Mouse (Mus musculus) MEL (cell line): Measurements from ENCODE around the gene Mrgprg. TPM values are rescaled to one million over a fixed set of nuclear protein-coding genes. Genes with fewer than 3 reads are reported as not detected.

Source experiments
- DNase-seq: peaks from one replicate; pipeline ENCODE4 v3.0.0; 2011; ENCODE audit warnings: low read depth, low spot score
- H3K27ac ChIP-seq: 2 replicates; pipeline ENCODE4 v1.5.1; 2012; ENCODE audit warnings: low read depth, mild to moderate bottlenecking, control low read depth, low read length, moderate library complexity; ENCODE audit not compliant: control insufficient read depth
- H3K27me3 ChIP-seq, 2 experiments: fragments of 150-350 bp in 1 of 2; sonication (generic) in 1 of 2; 2 replicates each; pipeline ENCODE4 v1.6.1; 2012; ENCODE audit warnings: low read length in 2 of 2, mild to moderate bottlenecking in 2 of 2, improper control_type of control experiment in 1 of 2, moderate library complexity in 1 of 2; ENCODE audit not compliant: insufficient read depth in 2 of 2, control insufficient read depth in 1 of 2
- H3K36me3 ChIP-seq, 2 experiments: 2 replicates each; pipeline ENCODE4 v1.6.1; 2012 to 2014; ENCODE audit warnings: low read length in 2 of 2, improper control_type of control experiment in 1 of 2, inconsistent platforms in 1 of 2, mild to moderate bottlenecking in 1 of 2; ENCODE audit not compliant: insufficient read depth in 2 of 2, control insufficient read depth in 1 of 2
- H3K4me1 ChIP-seq, 2 experiments: fragments of 150-350 bp in 1 of 2; sonication (generic) in 1 of 2; 2 replicates each; pipeline ENCODE4 v1.6.1; 2012; ENCODE audit warnings: low read length in 2 of 2, improper control_type of control experiment in 1 of 2, mild to moderate bottlenecking in 1 of 2; ENCODE audit not compliant: insufficient read depth in 2 of 2, control insufficient read depth in 1 of 2
- H3K4me3 ChIP-seq, 2 experiments: fragments of 150-350 bp in 1 of 2; sonication (generic) in 1 of 2; 2 replicates each; pipeline ENCODE4 v1.5.1; 2012; ENCODE audit warnings: low read depth in 2 of 2, low read length in 2 of 2, mild to moderate bottlenecking in 2 of 2, moderate library complexity in 2 of 2, control low read depth in 1 of 2, improper control_type of control experiment in 1 of 2; ENCODE audit not compliant: control insufficient read depth in 1 of 2, insufficient read depth in 1 of 2
- H3K79me2 ChIP-seq: 2 replicates; pipeline ENCODE4 v1.6.1; 2012; ENCODE audit warnings: mild to moderate bottlenecking, low read length, moderate library complexity; ENCODE audit not compliant: control insufficient read depth, poor library complexity, insufficient read depth
- H3K9ac ChIP-seq: 2 replicates; pipeline ENCODE4 v1.6.1; 2012; ENCODE audit warnings: low read depth, mild to moderate bottlenecking, control low read depth, low read length, moderate library complexity; ENCODE audit not compliant: control insufficient read depth, poor library complexity, severe bottlenecking
- H3K9me3 ChIP-seq: fragments of 150-350 bp; sonication (generic); replicated peaks from 2 replicates; pipeline ENCODE4 v1.6.1; 2012; ENCODE audit warnings: mild to moderate bottlenecking, low read length, improper control_type of control experiment, moderate library complexity; ENCODE audit not compliant: insufficient read depth
- CHD1 ChIP-seq: IDR thresholded peaks from 2 replicates; pipeline ENCODE4 v1.6.1; 2012; ENCODE audit warnings: low read depth, mild to moderate bottlenecking, inconsistent platforms, low read length, improper control_type of control experiment
- CTCF ChIP-seq, 3 experiments: IDR thresholded peaks in 2 of 3; conservative IDR thresholded peaks in 1 of 3; 2 replicates each; pipeline ENCODE4 v1.5.1; 2011 to 2012; ENCODE audit warnings: low read length in 3 of 3, low read depth in 2 of 3, mild to moderate bottlenecking in 2 of 3, improper control_type of control experiment in 1 of 3, inconsistent platforms in 1 of 3, mixed read lengths in 1 of 3, moderate library complexity in 1 of 3; ENCODE audit not compliant: control insufficient read depth in 1 of 3, insufficient read depth in 1 of 3, poor library complexity in 1 of 3, severe bottlenecking in 1 of 3
- E2F4 ChIP-seq: IDR thresholded peaks from 2 replicates; pipeline ENCODE4 v1.6.1; 2011; ENCODE audit warnings: low read depth, low read length, improper control_type of control experiment, borderline replicate concordance
- GABPA ChIP-seq: IDR thresholded peaks from 2 replicates; pipeline ENCODE4 v1.6.1; 2012; ENCODE audit warnings: low read depth, mild to moderate bottlenecking, inconsistent platforms, low read length, improper control_type of control experiment, moderate library complexity
- JUND ChIP-seq: IDR thresholded peaks from 2 replicates; pipeline ENCODE4 v1.6.1; 2011; ENCODE audit warnings: low read depth, mild to moderate bottlenecking, improper control_type of control experiment, low read length
- KAT2A ChIP-seq: conservative IDR thresholded peaks from 2 replicates; pipeline ENCODE4 v1.6.1; 2012; ENCODE audit warnings: low read depth, low read length, improper control_type of control experiment, inconsistent platforms
- MAFK ChIP-seq: IDR thresholded peaks from 2 replicates; pipeline ENCODE4 v1.6.1; 2011; ENCODE audit warnings: low read depth, mild to moderate bottlenecking, low read length, improper control_type of control experiment, borderline replicate concordance
- MAZ ChIP-seq: IDR thresholded peaks from 2 replicates; pipeline ENCODE4 v1.6.1; 2012; ENCODE audit warnings: low read depth, mild to moderate bottlenecking, inconsistent platforms, low read length, improper control_type of control experiment
- MEF2A ChIP-seq: IDR thresholded peaks from 2 replicates; pipeline ENCODE4 v1.6.1; 2014; ENCODE audit warnings: low read depth, mild to moderate bottlenecking, inconsistent platforms, low read length, improper control_type of control experiment; ENCODE audit not compliant: poor library complexity, insufficient replicate concordance, severe bottlenecking; ENCODE audit errors: extremely low read depth
- NELFE ChIP-seq: IDR thresholded peaks from 2 replicates; pipeline ENCODE4 v1.6.1; 2011; ENCODE audit warnings: low read depth, low read length, improper control_type of control experiment
- POLR2AphosphoS5 ChIP-seq: IDR thresholded peaks from 2 replicates; pipeline ENCODE4 v1.6.1; 2012; ENCODE audit warnings: low read depth, borderline replicate concordance, mild to moderate bottlenecking, inconsistent platforms, low read length, moderate library complexity, mixed read lengths
- RAD21 ChIP-seq: IDR thresholded peaks from 2 replicates; pipeline ENCODE4 v1.6.1; 2011; ENCODE audit warnings: mild to moderate bottlenecking, low read depth, low read length, improper control_type of control experiment
- SIN3A ChIP-seq: IDR thresholded peaks from 2 replicates; pipeline ENCODE4 v1.6.1; 2012; ENCODE audit warnings: low read length, improper control_type of control experiment, inconsistent platforms
- SMC3 ChIP-seq: IDR thresholded peaks from 2 replicates; pipeline ENCODE4 v1.6.1; 2011; ENCODE audit warnings: low read depth, low read length, improper control_type of control experiment
- TBP ChIP-seq: IDR thresholded peaks from 2 replicates; pipeline ENCODE4 v1.8.0; 2011; ENCODE audit warnings: low read depth, low read length, improper control_type of control experiment
- ZMIZ1 ChIP-seq: IDR thresholded peaks from 2 replicates; pipeline ENCODE4 v1.6.1; 2012; ENCODE audit warnings: low read depth, mild to moderate bottlenecking, inconsistent platforms, low read length, improper control_type of control experiment, moderate library complexity
- ZNF384 ChIP-seq: IDR thresholded peaks from 2 replicates; pipeline ENCODE4 v1.6.1; 2012; ENCODE audit warnings: low read depth, mild to moderate bottlenecking, inconsistent platforms, low read length, improper control_type of control experiment
- polyA plus RNA-seq, 2 experiments: library from polyadenylated mRNA; stranded (reverse) in 1 of 2; unstranded in 1 of 2; fragments of >175 nt in 1 of 2; fragments of >200 nt in 1 of 2; gene quantifications; 2 replicates each; pipeline versions ENCODE4 v1.2.1 to v1.2.4; 2012; ENCODE audit warnings: low replicate concordance in 2 of 2, low read depth in 1 of 2; ENCODE audit not compliant: insufficient read length in 2 of 2, insufficient read depth in 1 of 2, missing spikeins in 1 of 2
- total RNA-seq: library from RNA; depleted of rRNA; stranded (reverse); fragments of 300-350 nt; gene quantifications from 2 replicates; pipeline ENCODE4 v1.2.3, GENCODE M21; 2012

Mrgprg gene
- total and polyA plus RNA-seq, 3 experiments = not detected

GRCm38 (mm10) chr7:143768267-143768666 lies 1.5 kb upstream of the Mrgprg start:
- Histone ChIP-seq H3K79me2 (no peaks in the 10 kb centered on the region), H3K27ac (no peak overlapping the region), H3K27me3 (no peaks in the 10 kb centered on the region; a peak in 1 of 4 replicates), H3K4me1 (no peaks in the 10 kb centered on the region), H3K9me3 (no peaks in the 10 kb centered on the region), H3K9ac (no peak overlapping the region), H3K36me3 (no peaks in the 10 kb centered on the region), H3K4me3 (no peak overlapping the region)
- TF ChIP-seq POLR2AphosphoS5 = no peak
- no peak for TF ChIP-seq CTCF (IDR thresholded peaks at IDR 0.05 in 2 of 3, conservative IDR thresholded peaks at IDR 0.05 in 1 of 3; ENCODE audit: control insufficient read depth in 1 of 3, insufficient read depth in 1 of 3, low read depth in 2 of 3, low read length in 3 of 3, poor library complexity in 1 of 3, severe bottlenecking in 1 of 3)
- TF ChIP-seq ZNF384 = no peak
- no peak for TF ChIP-seq MEF2A
- no peak for TF ChIP-seq SMC3
- no peak for TF ChIP-seq GABPA
- TF ChIP-seq ZMIZ1 = no peak
- TF ChIP-seq RAD21 = no peak
- TF ChIP-seq MAFK = no peak
- TF ChIP-seq TBP = no peak
- TF ChIP-seq E2F4 = no peak
- TF ChIP-seq CHD1 = no peak
- no peak for TF ChIP-seq NELFE
- TF ChIP-seq MAZ = no peak
- no peak for TF ChIP-seq SIN3A
- no peak for TF ChIP-seq KAT2A
- no peak for DNase-seq

GRCm38 (mm10) chr7:143764876-143765530 lies 1.8 kb downstream of the Mrgprg start:
- no peak overlapping the region for H3K9ac ChIP-seq
- H3K79me2 ChIP-seq = no peaks in the 10 kb centered on the region
- H3K27me3 ChIP-seq = no peaks in the 10 kb centered on the region; a peak in 2 of 4 replicates
- H3K4me3 ChIP-seq = no peak overlapping the region
- H3K36me3 ChIP-seq = no peaks in the 10 kb centered on the region
- TF ChIP-seq KAT2A = no peak
- TF ChIP-seq JUND = no peak
- no peak for TF ChIP-seq ZNF384
- DNase-seq = no peak
- H3K9me3 ChIP-seq = no peaks in the 10 kb centered on the region
- H3K4me1 ChIP-seq = no peaks in the 10 kb centered on the region
- no peak overlapping the region for H3K27ac ChIP-seq
